Mouse (Mus musculus): ENCODE results near the gene Invs. TPM values are rescaled to one million over a fixed set of nuclear protein-coding genes. Genes with fewer than 3 reads are reported as not detected.
"Not testable (repeated sequence)": the region's sequence is repeated elsewhere in the genome, so short reads cannot be mapped to it uniquely, and the experiment has no call there.

The Invs gene
- polyA plus RNA-seq, 1 experiment from 2014 or later = 4.3 TPM

GRCm38 (mm10) chr4:48405724-48406491 lies 126.3 kb downstream of the Invs start:
- H3K9ac ChIP-seq (ENCODE audit: low read length); ATAC-seq (ENCODE audit: insufficient read depth, low FRiP score, low TSS enrichment); DNase-seq (ENCODE audit: low spot score); H3K9me3 ChIP-seq (ENCODE audit: control insufficient read depth, low read length); H3K4me2 ChIP-seq (ENCODE audit: low read depth); H3K27me3 ChIP-seq (ENCODE audit: control insufficient read depth, insufficient read depth, low read length); H3K36me3 ChIP-seq (ENCODE audit: control insufficient read depth, insufficient read depth, low read length); H3K27ac ChIP-seq (ENCODE audit: low read depth, low read length); H3K4me1 ChIP-seq (ENCODE audit: control insufficient read depth, insufficient read depth, low read length); H3K4me3 ChIP-seq (ENCODE audit: low read depth, low read length): not testable (repeated sequence)
- 88% methylated on average over 9 of the region's 10 CpGs for WGBS

- 0 out of 2 replicates have a peak, but pooled peaks have one; percentile 27 for ATAC-seq (ENCODE audit: insufficient read depth, low FRiP score, low TSS enrichment)
- DNase-seq (ENCODE audit: low spot score) = peak; percentile 76
- H3K9me3 ChIP-seq (ENCODE audit: control insufficient read depth, low read length) = no peaks in the 10 kb centered on the region
- 45% methylated on average over 18 of the region's 18 CpGs for WGBS
- H3K9ac ChIP-seq (ENCODE audit: low read length) = no peak overlapping the region
- no peaks in the 10 kb centered on the region for H3K36me3 ChIP-seq (ENCODE audit: control insufficient read depth, insufficient read depth, low read length)
- H3K4me3 ChIP-seq (ENCODE audit: low read depth, low read length) = no peak overlapping the region
- H3K4me1 ChIP-seq (ENCODE audit: control insufficient read depth, insufficient read depth, low read length) = no peaks in the 10 kb centered on the region
- no peak overlapping the region for H3K4me2 ChIP-seq (ENCODE audit: low read depth)
- H3K27me3 ChIP-seq (ENCODE audit: control insufficient read depth, insufficient read depth, low read length) = no peaks in the 10 kb centered on the region
- H3K27ac ChIP-seq (ENCODE audit: low read depth, low read length) = no peak overlapping the region
Measured at GRCm38 (mm10) chr4:48407350-48408039, 127.9 kb downstream of the Invs start.

GRCm38 (mm10) chr4:48413473-48413872 lies 133.9 kb downstream of the Invs start:
- Histone ChIP-seq H3K4me1 (ENCODE audit: control insufficient read depth, insufficient read depth, low read length) (no peaks in the 10 kb centered on the region), H3K27me3 (ENCODE audit: control insufficient read depth, insufficient read depth, low read length) (no peaks in the 10 kb centered on the region), H3K9me3 (ENCODE audit: control insufficient read depth, low read length) (no peaks in the 10 kb centered on the region), H3K36me3 (ENCODE audit: control insufficient read depth, insufficient read depth, low read length) (no peaks in the 10 kb centered on the region), H3K4me3 (ENCODE audit: low read depth, low read length) (no peak overlapping the region), H3K4me2 (ENCODE audit: low read depth) (no peak overlapping the region), H3K27ac (ENCODE audit: low read depth, low read length) (no peak overlapping the region), H3K9ac (ENCODE audit: low read length) (no peak overlapping the region)
- 92% methylated on average over 8 of the region's 8 CpGs for WGBS
- ATAC-seq (ENCODE audit: insufficient read depth, low FRiP score, low TSS enrichment) (no peak), DNase-seq (ENCODE audit: low spot score) (no peak)

- WGBS = 85% methylated on average over 10 of the region's 10 CpGs
Measured at GRCm38 (mm10) chr4:48415838-48416335, 136.3 kb downstream of the Invs start.

GRCm38 (mm10) chr4:48418831-48419468 lies 139.4 kb downstream of the Invs start:
- no peak overlapping the region for H3K4me3 ChIP-seq (ENCODE audit: low read depth, low read length)
- no peaks in the 10 kb centered on the region for H3K27me3 ChIP-seq (ENCODE audit: control insufficient read depth, insufficient read depth, low read length)
- DNase-seq (ENCODE audit: low spot score) = no peak
- no peaks in the 10 kb centered on the region for H3K36me3 ChIP-seq (ENCODE audit: control insufficient read depth, insufficient read depth, low read length)
- H3K9me3 ChIP-seq (ENCODE audit: control insufficient read depth, low read length) = no peaks in the 10 kb centered on the region
- H3K9ac ChIP-seq (ENCODE audit: low read length) = no peak overlapping the region
- H3K27ac ChIP-seq (ENCODE audit: low read depth, low read length) = no peak overlapping the region
- no peak for ATAC-seq (ENCODE audit: insufficient read depth, low FRiP score, low TSS enrichment)
- no peaks in the 10 kb centered on the region for H3K4me1 ChIP-seq (ENCODE audit: control insufficient read depth, insufficient read depth, low read length)
- 90% methylated on average over 8 of the region's 8 CpGs for WGBS
- H3K4me2 ChIP-seq (ENCODE audit: low read depth) = no peak overlapping the region

More at GRCm38 (mm10) chr4:48415838-48416335, 136.3 kb downstream of the Invs start:
- H3K4me3 ChIP-seq (ENCODE audit: low read depth, low read length) = no peak overlapping the region
- no peak overlapping the region for H3K4me2 ChIP-seq (ENCODE audit: low read depth)
- H3K27me3 ChIP-seq (ENCODE audit: control insufficient read depth, insufficient read depth, low read length) = no peaks in the 10 kb centered on the region
- no peak overlapping the region for H3K9ac ChIP-seq (ENCODE audit: low read length)
- no peak for ATAC-seq (ENCODE audit: insufficient read depth, low FRiP score, low TSS enrichment)
- no peak overlapping the region for H3K27ac ChIP-seq (ENCODE audit: low read depth, low read length)
- no peak for DNase-seq (ENCODE audit: low spot score)
- no peaks in the 10 kb centered on the region for H3K4me1 ChIP-seq (ENCODE audit: control insufficient read depth, insufficient read depth, low read length)
- H3K36me3 ChIP-seq (ENCODE audit: control insufficient read depth, insufficient read depth, low read length) = no peaks in the 10 kb centered on the region
- no peaks in the 10 kb centered on the region for H3K9me3 ChIP-seq (ENCODE audit: control insufficient read depth, low read length)

DNA sequence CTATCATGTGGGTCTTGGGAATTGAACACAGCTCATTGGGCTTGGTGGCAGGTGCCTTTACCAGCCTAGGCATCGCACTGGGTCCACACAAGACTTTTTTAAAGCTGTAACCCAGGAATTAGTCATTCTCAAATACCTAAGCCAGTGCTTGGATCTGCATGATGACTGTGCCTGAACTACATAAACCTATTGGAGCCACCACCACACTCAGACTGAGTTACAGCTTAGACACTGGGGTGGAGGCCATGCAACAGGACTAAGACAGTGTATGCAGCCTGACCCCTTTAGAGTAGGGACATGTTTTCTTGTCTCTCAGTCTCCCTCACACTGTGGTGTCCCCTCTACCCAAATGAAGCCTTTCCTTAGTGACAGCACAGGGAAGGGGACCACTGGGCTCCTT lies 143.1 kb downstream of the Invs start:
- Histone ChIP-seq H3K4me3 (ENCODE audit: low read depth, low read length) (no peak overlapping the region), H3K9me3 (ENCODE audit: control insufficient read depth, low read length) (no peaks in the 10 kb centered on the region), H3K4me1 (ENCODE audit: control insufficient read depth, insufficient read depth, low read length) (no peaks in the 10 kb centered on the region), H3K9ac (ENCODE audit: low read length) (no peak overlapping the region), H3K4me2 (ENCODE audit: low read depth) (no peak overlapping the region), H3K27me3 (ENCODE audit: control insufficient read depth, insufficient read depth, low read length) (no peaks in the 10 kb centered on the region), H3K36me3 (ENCODE audit: control insufficient read depth, insufficient read depth, low read length) (no peaks in the 10 kb centered on the region), H3K27ac (ENCODE audit: low read depth, low read length) (no peak overlapping the region)
- WGBS = 100% methylated on average over 1 of the region's 1 CpGs
- DNase-seq (ENCODE audit: low spot score) = no peak
- no peak for ATAC-seq (ENCODE audit: insufficient read depth, low FRiP score, low TSS enrichment)

DNA sequence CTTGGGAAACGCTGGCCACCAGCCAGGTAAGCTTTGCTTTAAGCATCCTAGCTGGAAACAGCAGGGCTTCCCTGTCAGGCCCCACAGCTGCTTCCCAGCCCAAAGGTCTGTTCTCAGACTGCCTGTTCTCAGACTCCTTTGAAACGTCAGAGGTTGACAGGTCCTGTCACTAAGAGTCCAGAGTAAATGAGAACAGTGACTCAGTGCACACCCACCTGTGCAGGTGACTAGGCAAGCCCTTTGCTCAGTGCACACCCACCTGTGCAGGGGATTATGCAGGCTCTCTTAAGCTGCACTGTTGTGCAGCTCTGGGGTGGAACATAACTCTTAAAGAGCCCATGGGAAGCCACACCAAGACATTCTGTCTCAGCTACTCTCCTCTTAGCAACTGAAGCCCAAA lies 144.2 kb downstream of the Invs start:
- no peak overlapping the region for H3K9ac ChIP-seq (ENCODE audit: low read length)
- no peaks in the 10 kb centered on the region for H3K4me1 ChIP-seq (ENCODE audit: control insufficient read depth, insufficient read depth, low read length)
- H3K4me2 ChIP-seq (ENCODE audit: low read depth) = no peak overlapping the region
- H3K9me3 ChIP-seq (ENCODE audit: control insufficient read depth, low read length) = no peaks in the 10 kb centered on the region
- DNase-seq (ENCODE audit: low spot score) (no peak), ATAC-seq (ENCODE audit: insufficient read depth, low FRiP score, low TSS enrichment) (no peak)
- no peak overlapping the region for H3K4me3 ChIP-seq (ENCODE audit: low read depth, low read length)
- H3K27ac ChIP-seq (ENCODE audit: low read depth, low read length) = no peak overlapping the region
- no peaks in the 10 kb centered on the region for H3K36me3 ChIP-seq (ENCODE audit: control insufficient read depth, insufficient read depth, low read length)
- H3K27me3 ChIP-seq (ENCODE audit: control insufficient read depth, insufficient read depth, low read length) = no peaks in the 10 kb centered on the region
- 61% methylated on average over 2 of the region's 2 CpGs for WGBS

- no peaks in the 10 kb centered on the region for H3K27me3 ChIP-seq (ENCODE audit: control insufficient read depth, insufficient read depth, low read length)
- ATAC-seq (ENCODE audit: insufficient read depth, low FRiP score, low TSS enrichment) (no peak), DNase-seq (ENCODE audit: low spot score) (no peak)
- H3K4me2 ChIP-seq (ENCODE audit: low read depth) = no peak overlapping the region
- no peak overlapping the region for H3K27ac ChIP-seq (ENCODE audit: low read depth, low read length)
- H3K36me3 ChIP-seq (ENCODE audit: control insufficient read depth, insufficient read depth, low read length) = peaks cover 7% of the 10 kb centered on the region
- WGBS = 73% methylated on average over 3 of the region's 3 CpGs
- no peak overlapping the region for H3K9ac ChIP-seq (ENCODE audit: low read length)
- no peak overlapping the region for H3K4me3 ChIP-seq (ENCODE audit: low read depth, low read length)
- no peaks in the 10 kb centered on the region for H3K4me1 ChIP-seq (ENCODE audit: control insufficient read depth, insufficient read depth, low read length)
- no peaks in the 10 kb centered on the region for H3K9me3 ChIP-seq (ENCODE audit: control insufficient read depth, low read length)
Measured at GRCm38 (mm10) chr4:48427413-48427812, 147.9 kb downstream of the Invs start.
